Mouse (Mus musculus) limb, embryonic 13.5 days (tissue): ENCODE measurements at regions not wholly inside any gene's neighbourhood (a gene's known extent, or its start where the extent isn't known, plus 50 kb on each side); places are given as distances from the start of the nearest gene placed in this dataset.

ENCODE experiments used
- ATAC-seq: fragments of 200-750 bp; cut with Nextera tagmentation; 2 replicates; pipeline ENCODE4 v1.8.0; 2017; ENCODE audit warnings: low read depth, moderate number of reproducible peaks, moderate TSS enrichment; ENCODE audit not compliant: low FRiP score
- H3K27ac ChIP-seq: fragments of 300-500 bp; sonication (generic); 2 replicates; pipeline ENCODE4 v1.5.1; 2015; ENCODE audit warnings: inconsistent platforms, mild to moderate bottlenecking, moderate library complexity
- H3K27me3 ChIP-seq: fragments of 300-500 bp; sonication (generic); 2 replicates; pipeline ENCODE4 v1.6.1; 2015; ENCODE audit warnings: mild to moderate bottlenecking, inconsistent platforms
- H3K36me3 ChIP-seq: fragments of 300-500 bp; sonication (generic); 2 replicates; pipeline ENCODE4 v1.6.1; 2015; ENCODE audit warnings: inconsistent platforms, mild to moderate bottlenecking, moderate library complexity
- H3K4me1 ChIP-seq: fragments of 300-500 bp; sonication (generic); 2 replicates; pipeline ENCODE4 v1.6.1; 2015; ENCODE audit warnings: inconsistent platforms
- H3K4me2 ChIP-seq: fragments of 300-500 bp; sonication (generic); replicated peaks from 2 replicates; pipeline ENCODE4 v1.6.1; 2015; ENCODE audit warnings: inconsistent platforms, mild to moderate bottlenecking, moderate library complexity
- H3K4me3 ChIP-seq: fragments of 300-500 bp; sonication (generic); 2 replicates; pipeline ENCODE4 v1.5.1; 2015; ENCODE audit warnings: moderate library complexity, mild to moderate bottlenecking, inconsistent platforms
- H3K9ac ChIP-seq: fragments of 300-500 bp; sonication (generic); 2 replicates; pipeline ENCODE4 v1.6.1; 2015; ENCODE audit warnings: mild to moderate bottlenecking, inconsistent platforms
- H3K9me3 ChIP-seq: fragments of 300-500 bp; sonication (generic); 2 replicates; pipeline ENCODE4 v1.6.1; 2016; ENCODE audit warnings: inconsistent platforms
- WGBS: fragments of 180-500 bp; shearing (Covaris S2); methylation state at CpG from one replicate; pipeline ENCODE4 v1.1.7; 2015; 5-methylcytosine and 5-hydroxymethylcytosine counted together

DNA sequence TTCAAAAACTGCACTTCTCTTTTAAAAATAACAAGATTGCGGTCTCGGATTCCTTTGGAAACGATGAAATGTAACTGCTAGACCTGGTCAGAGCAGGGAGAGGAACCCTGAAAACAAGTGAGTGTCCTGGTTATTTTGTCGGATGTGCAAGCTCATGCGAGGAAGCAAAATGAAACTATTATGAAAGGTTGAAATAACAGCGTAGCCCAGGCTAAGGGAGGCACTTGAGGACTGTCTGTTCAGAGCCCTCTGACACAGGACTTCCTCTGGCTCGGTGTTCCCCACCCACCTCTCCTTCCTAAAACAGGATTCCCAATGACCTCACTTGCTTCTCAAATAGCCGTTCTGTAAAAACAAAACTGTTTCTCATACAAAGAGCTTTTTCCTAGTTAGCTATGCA, 51.3 kb upstream of the S1pr1 start:
- Histone ChIP-seq H3K27ac (no peak overlapping the region), H3K4me1 (no peaks in the 10 kb centered on the region), H3K4me2 (no peak overlapping the region), H3K4me3 (no peak overlapping the region), H3K9ac (no peak overlapping the region), H3K9me3 (no peaks in the 10 kb centered on the region), H3K36me3 (no peaks in the 10 kb centered on the region), H3K27me3 (no peaks in the 10 kb centered on the region)
- WGBS: 75% methylated on average over 8 of the region's 8 CpGs
- ATAC-seq: no peak

DNA sequence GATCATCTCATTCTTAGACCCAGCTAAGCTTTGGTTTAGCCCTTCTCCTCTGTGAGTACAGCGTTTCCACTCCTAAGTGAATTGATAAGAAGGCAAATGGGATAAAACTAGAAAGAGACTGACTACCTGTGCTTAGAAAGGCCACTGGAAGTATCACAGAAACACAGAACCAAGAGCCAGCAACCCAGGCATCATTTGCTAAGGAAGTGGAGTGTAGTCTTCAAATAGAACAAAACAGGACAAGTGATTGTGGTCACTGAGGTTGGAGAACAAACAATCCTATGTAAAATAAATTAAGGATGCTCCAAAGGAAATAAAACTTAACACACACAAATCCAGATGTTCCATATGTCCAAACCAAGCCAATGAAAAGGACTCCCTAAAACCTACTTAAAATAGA, 53.4 kb upstream of the S1pr1 start:
- H3K36me3 ChIP-seq: no peaks in the 10 kb centered on the region
- no peak overlapping the region for H3K9ac ChIP-seq
- no peaks in the 10 kb centered on the region for H3K9me3 ChIP-seq
- no peak overlapping the region for H3K4me2 ChIP-seq
- ATAC-seq: no peak
- WGBS: 96% methylated on average over 1 of the region's 1 CpGs
- H3K4me1 ChIP-seq: no peaks in the 10 kb centered on the region
- no peak overlapping the region for H3K27ac ChIP-seq
- no peaks in the 10 kb centered on the region for H3K27me3 ChIP-seq
- H3K4me3 ChIP-seq: no peak overlapping the region

DNA sequence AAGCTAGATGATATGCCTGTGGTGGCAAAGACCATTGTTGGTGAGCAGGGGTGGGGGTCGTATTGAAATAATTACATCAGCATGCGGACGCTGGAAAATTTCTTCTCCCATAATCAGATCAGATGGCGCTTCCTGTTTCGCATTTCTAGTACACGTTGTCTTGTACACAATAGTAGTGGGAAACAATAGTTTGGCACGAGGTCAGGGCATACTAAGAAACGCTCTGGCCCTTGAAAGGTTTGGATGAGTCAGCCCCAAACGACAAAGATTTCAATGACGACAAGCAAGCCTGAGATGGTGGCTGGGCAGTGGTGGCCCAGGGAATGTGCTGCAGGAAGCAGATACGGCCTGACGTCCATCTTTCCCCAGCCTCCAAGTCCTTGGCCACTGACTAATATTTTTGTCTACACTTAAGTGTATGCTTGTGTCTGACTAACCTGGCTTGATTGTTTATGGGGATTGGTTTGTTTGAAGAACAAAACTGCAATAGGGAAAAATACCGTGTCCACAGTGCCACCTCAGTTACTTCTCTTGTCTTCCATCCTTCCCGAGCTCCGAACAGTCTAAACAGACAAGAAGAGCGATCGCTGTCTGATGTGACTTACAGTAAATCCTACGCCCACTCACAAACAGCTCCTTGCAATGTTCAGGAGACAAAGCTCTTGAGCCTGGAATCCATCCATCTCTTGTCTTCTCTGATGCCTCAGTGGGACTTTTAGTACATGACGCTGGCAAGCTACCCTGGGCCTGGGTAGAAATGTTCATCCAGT, 54.1 kb upstream of the S1pr1 start:
- no peak for ATAC-seq
- WGBS: 82% methylated on average over 19 of the region's 19 CpGs
- H3K4me1 ChIP-seq: no peaks in the 10 kb centered on the region
- no peak overlapping the region for H3K4me2 ChIP-seq
- H3K9me3 ChIP-seq: no peaks in the 10 kb centered on the region
- no peaks in the 10 kb centered on the region for H3K27me3 ChIP-seq
- no peak overlapping the region for H3K4me3 ChIP-seq
- no peak overlapping the region for H3K27ac ChIP-seq
- no peak overlapping the region for H3K9ac ChIP-seq
- no peaks in the 10 kb centered on the region for H3K36me3 ChIP-seq

DNA sequence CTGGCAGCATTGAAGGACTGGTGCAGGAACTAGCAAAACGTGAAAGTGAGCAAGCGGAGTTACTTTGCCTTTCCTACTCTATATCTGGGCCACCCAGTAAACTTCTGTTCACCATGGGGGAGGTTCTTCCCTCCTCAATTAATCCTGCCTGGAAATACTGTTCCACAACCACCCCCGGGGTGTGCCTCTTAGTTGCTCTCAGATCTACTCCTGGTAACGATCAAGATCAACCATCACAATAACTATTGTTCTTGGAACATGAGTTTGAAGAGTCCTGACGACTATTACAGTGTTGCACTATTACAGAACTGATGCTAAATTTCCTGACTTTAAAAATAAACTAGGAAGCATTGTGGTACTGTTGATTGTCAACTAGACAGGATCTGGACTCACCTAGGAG, 57.8 kb upstream of the S1pr1 start:
- Histone ChIP-seq H3K4me2 (no peak overlapping the region), H3K27me3 (no peaks in the 10 kb centered on the region), H3K27ac (no peak overlapping the region), H3K36me3 (no peaks in the 10 kb centered on the region), H3K9me3 (no peaks in the 10 kb centered on the region), H3K4me3 (no peak overlapping the region), H3K9ac (no peak overlapping the region), H3K4me1 (no peaks in the 10 kb centered on the region)
- 72% methylated on average over 5 of the region's 5 CpGs for WGBS
- no peak for ATAC-seq

DNA sequence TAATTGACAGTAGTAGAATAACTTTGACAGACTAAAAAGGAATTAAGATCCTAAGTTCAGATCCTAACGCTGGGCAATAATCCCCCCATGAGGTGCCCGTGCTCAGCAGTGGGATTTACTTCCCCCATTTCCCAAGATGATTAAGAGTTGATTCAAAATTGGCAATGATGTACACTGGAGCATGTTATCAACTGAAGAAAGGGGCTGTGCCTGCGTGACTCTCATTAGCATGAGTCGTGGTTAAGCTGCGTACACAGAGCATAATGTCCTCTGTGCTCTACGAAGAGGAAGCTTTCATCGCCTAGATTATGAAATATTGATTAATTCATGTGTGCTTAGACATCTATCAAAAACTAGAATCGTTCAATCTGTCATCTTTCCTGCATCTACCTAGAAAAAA, 59.4 kb upstream of the S1pr1 start:
- Histone ChIP-seq H3K27me3 (no peaks in the 10 kb centered on the region), H3K4me1 (no peaks in the 10 kb centered on the region), H3K4me2 (no peak overlapping the region), H3K9ac (no peak overlapping the region), H3K9me3 (no peaks in the 10 kb centered on the region), H3K27ac (no peak overlapping the region), H3K4me3 (no peak overlapping the region), H3K36me3 (no peaks in the 10 kb centered on the region)
- ATAC-seq: no peak
- WGBS: 85% methylated on average over 8 of the region's 8 CpGs

DNA sequence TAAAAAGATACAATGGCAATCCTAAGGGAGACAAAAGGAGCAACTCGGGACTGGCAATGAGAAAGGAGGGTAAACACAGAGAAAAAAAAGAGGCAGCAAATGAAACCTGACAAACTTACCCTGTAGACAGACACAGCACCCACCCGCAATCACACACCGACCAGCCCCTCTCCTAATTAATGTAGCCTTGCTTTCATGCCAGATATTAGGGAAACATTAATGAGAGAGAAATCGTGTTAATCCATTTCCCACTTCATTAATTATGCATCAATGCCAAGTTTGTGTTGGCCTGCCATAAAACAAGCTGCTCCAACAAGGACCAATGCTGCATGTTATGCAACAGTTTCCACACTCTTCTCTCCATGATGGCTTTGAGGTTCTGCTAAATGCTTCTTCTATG, 59.9 kb upstream of the S1pr1 start:
- no peak overlapping the region for H3K4me2 ChIP-seq
- H3K27me3 ChIP-seq: no peaks in the 10 kb centered on the region
- no peak overlapping the region for H3K4me3 ChIP-seq
- H3K27ac ChIP-seq: no peak overlapping the region
- H3K9me3 ChIP-seq: no peaks in the 10 kb centered on the region
- no peaks in the 10 kb centered on the region for H3K36me3 ChIP-seq
- no peaks in the 10 kb centered on the region for H3K4me1 ChIP-seq
- WGBS: 65% methylated on average over 4 of the region's 4 CpGs
- H3K9ac ChIP-seq: no peak overlapping the region
- no peak for ATAC-seq

DNA sequence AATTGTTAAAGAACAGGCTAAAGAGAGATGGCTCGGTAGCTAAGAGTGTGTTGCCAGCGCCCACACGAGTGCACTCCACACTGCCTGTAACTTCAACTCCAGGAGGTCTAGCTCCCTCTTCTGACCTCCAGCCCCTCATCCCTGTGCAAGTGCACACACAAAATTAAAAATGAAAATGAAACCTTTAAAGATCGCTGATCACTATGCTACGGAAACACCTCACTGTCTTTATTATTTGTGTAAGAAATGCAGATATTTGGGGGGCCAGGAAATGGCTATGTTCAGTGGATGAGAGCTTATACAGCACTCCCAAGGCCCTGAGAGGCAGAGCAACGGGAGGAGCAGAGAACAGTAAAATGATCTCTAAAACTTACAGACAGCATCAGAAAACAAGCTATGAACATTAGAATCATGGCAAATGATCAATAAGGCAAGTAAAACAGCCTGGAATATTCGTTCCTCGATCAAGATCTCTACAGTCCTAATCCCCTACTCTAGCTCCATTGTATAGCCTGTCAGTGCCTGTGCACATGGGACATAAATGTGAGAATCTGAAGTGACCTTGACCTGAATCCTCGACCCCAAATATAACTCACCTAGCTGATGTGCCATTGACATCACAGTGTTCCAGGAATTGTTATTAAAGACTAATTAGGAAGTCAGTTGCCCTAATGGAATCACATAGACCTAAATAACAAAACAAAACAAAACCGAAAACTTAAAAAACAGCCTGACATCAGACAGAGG, 64.4 kb upstream of the S1pr1 start:
- Histone ChIP-seq H3K27ac (no peak overlapping the region), H3K4me2 (no peak overlapping the region), H3K9me3 (no peaks in the 10 kb centered on the region), H3K4me3 (no peak overlapping the region), H3K9ac (no peak overlapping the region), H3K4me1 (peaks cover 6% of the 10 kb centered on the region; the same call in 1 of the 2 replicates), H3K27me3 (no peaks in the 10 kb centered on the region), H3K36me3 (no peaks in the 10 kb centered on the region)
- 86% methylated on average over 10 of the region's 10 CpGs for WGBS
- ATAC-seq: no peak

DNA sequence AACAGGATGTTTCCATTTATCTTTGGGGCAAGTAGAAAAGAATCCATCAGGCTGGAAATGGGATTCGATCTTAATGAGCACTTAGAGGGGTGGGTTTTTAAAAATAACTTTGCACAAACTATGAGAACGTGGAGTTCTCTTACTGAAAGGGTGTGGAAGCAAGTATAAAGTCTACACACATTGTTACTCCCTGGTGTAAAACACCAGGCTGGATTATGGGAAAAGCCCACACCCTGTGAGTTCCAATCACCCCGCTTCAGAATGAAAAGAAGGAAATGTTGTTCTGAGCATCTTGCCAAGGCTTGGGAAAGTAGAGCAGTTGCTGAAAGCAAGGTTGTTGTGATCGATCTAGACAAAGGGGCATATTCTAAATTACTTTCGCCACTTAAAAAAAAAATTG, 65.0 kb upstream of the S1pr1 start:
- H3K9me3 ChIP-seq: no peaks in the 10 kb centered on the region
- no peak overlapping the region for H3K9ac ChIP-seq
- WGBS: 80% methylated on average over 5 of the region's 5 CpGs
- H3K4me2 ChIP-seq: no peak overlapping the region
- no peaks in the 10 kb centered on the region for H3K36me3 ChIP-seq
- no peak for ATAC-seq
- H3K4me3 ChIP-seq: no peak overlapping the region
- H3K27ac ChIP-seq: no peak overlapping the region
- peaks cover 6% of the 10 kb centered on the region; the same call in 1 of the 2 replicates for H3K4me1 ChIP-seq
- H3K27me3 ChIP-seq: no peaks in the 10 kb centered on the region

DNA sequence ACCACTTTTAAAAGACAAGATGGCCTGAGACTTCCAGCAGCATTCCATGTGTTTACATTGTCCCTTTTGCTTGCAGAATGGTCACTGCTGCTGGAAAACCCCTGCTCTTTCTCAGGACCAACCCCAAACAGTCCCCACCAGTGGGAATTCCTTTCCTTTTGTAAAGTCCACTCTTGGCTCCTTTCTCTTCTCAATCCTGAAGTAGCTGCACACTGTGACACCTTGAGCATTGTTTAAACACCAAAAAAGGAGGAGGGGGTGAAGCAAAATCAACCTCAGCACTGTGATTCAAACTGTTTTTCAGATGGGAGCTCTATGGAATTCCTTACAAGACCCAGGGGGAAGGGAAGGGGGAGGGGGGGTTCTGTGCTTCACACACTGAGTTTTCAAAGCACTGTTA, 67.9 kb upstream of the S1pr1 start:
- no peak overlapping the region for H3K4me2 ChIP-seq
- no peak overlapping the region for H3K9ac ChIP-seq
- H3K4me1 ChIP-seq: peaks cover 6% of the 10 kb centered on the region; the same call in 1 of the 2 replicates
- no peaks in the 10 kb centered on the region for H3K36me3 ChIP-seq
- no peak overlapping the region for H3K4me3 ChIP-seq
- no peaks in the 10 kb centered on the region for H3K27me3 ChIP-seq
- ATAC-seq: no peak
- H3K9me3 ChIP-seq: no peaks in the 10 kb centered on the region
- H3K27ac ChIP-seq: no peak overlapping the region

DNA sequence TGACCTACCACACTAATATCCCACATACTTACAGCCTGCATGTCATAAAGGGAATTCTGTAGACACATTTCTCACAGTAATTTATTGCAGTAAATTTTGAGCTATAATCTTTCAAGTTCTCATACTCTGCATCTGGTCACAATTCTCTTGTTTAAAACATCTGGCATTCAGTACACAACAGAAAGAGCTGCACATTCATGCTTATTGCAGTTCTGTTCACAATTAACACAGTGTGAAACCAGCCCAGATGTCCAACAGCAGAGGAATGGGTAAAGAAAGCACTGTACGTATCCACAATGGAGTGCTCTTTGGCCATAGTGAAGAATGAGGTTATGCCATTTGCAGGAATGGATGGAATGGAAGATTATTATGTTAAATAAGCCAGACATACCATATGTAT, 72.5 kb upstream of the S1pr1 start:
- Histone ChIP-seq H3K9ac (no peak overlapping the region), H3K27ac (no peak overlapping the region), H3K4me3 (no peak overlapping the region), H3K4me1 (peaks cover 6% of the 10 kb centered on the region; the same call in 1 of the 2 replicates), H3K4me2 (no peak overlapping the region), H3K36me3 (no peaks in the 10 kb centered on the region), H3K27me3 (no peaks in the 10 kb centered on the region), H3K9me3 (no peaks in the 10 kb centered on the region)
- ATAC-seq: peak; percentile 82
- WGBS: 18% methylated on average over 1 of the region's 1 CpGs

DNA sequence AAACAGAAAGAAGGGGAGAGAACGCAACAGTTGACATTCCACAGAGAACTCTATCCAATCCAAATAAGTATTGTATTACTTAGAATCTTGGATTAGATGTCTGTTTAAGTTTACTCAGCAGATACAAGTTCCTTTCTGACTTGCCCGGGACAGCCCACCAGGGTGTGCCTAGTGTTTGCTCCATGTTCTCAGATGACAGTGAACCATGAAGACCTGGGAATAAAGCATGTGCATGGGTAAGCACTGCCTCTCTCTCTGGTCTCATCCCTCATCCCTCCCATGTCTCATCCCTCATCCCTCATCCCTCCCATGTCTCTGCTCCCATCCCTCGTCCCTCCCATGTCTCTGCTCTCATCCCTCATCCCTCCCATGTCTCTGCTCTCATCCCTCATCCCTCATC, 73.7 kb upstream of the S1pr1 start:
- no peak overlapping the region for H3K4me2 ChIP-seq
- H3K9me3 ChIP-seq: no peaks in the 10 kb centered on the region
- H3K27me3 ChIP-seq: no peaks in the 10 kb centered on the region
- no peak for ATAC-seq
- H3K36me3 ChIP-seq: no peaks in the 10 kb centered on the region
- WGBS: 76% methylated on average over 3 of the region's 3 CpGs
- H3K4me1 ChIP-seq: peaks cover 4% of the 10 kb centered on the region
- no peak overlapping the region for H3K4me3 ChIP-seq
- H3K27ac ChIP-seq: no peak overlapping the region
- no peak overlapping the region for H3K9ac ChIP-seq

DNA sequence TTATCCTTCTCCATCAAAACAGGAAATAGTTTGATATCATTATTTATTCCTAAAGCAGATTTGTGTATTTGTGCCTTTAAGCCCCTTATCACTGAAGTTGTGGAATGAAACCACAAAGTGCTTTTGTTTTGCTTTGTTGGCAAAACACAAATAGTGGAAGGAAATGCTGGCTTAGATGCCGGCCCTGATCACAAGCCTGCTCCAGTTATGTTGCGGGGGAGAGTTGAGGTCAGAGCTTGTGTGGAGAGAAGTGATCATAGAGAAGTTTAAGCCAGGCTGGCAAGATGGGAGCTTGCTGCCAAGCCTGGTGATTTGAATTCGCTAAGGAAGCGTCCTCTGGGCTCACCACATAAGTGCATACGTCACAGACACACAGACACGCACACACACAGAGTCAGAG, 74.2 kb upstream of the S1pr1 start:
- no peaks in the 10 kb centered on the region for H3K36me3 ChIP-seq
- no peak overlapping the region for H3K27ac ChIP-seq
- H3K4me2 ChIP-seq: no peak overlapping the region
- H3K9me3 ChIP-seq: no peaks in the 10 kb centered on the region
- no peak for ATAC-seq
- 81% methylated on average over 6 of the region's 6 CpGs for WGBS
- H3K4me3 ChIP-seq: no peak overlapping the region
- H3K4me1 ChIP-seq: peaks cover 4% of the 10 kb centered on the region
- no peak overlapping the region for H3K9ac ChIP-seq
- H3K27me3 ChIP-seq: no peaks in the 10 kb centered on the region

DNA sequence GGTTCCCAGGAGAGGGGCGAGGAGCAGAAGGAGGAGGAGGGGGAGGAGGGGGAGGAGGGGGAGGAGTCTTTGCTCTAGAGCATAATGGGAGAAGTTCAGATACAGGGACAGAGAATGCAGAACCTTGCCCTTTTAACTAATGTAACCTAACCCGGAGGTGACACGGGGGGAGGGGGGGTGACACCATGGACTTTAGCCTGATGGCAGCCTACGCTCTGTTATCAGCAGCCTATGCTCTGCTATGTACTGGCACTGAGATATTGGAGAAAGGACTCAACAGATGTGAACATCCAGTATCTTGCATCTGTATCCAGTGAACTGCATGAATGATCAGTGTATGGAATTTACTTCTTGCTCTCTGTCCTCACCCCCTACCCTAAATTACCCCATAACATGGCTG, 77.7 kb upstream of the S1pr1 start:
- H3K27ac ChIP-seq: no peak overlapping the region
- peaks cover 4% of the 10 kb centered on the region for H3K4me1 ChIP-seq
- no peak overlapping the region for H3K4me2 ChIP-seq

More for the DNA sequence above, 77.7 kb upstream of the S1pr1 start:
- WGBS: 58% methylated on average over 4 of the region's 4 CpGs
- no peaks in the 10 kb centered on the region for H3K36me3 ChIP-seq
- no peak overlapping the region for H3K4me3 ChIP-seq
- no peak overlapping the region for H3K9ac ChIP-seq
- no peaks in the 10 kb centered on the region; the same call in 1 of the 2 replicates for H3K27me3 ChIP-seq
- no peaks in the 10 kb centered on the region for H3K9me3 ChIP-seq
- no peak; the same call in 1 of the 2 replicates for ATAC-seq
